Mouse (Mus musculus) regulatory T cell (primary cell): Measurements from ENCODE around the gene Olfr888.

Experiments
- in situ Hi-C: fragments of 300-600 bp; cut with MboI, MseI; formaldehyde crosslinking; loops from one replicate; pipeline ENCODE4 v1.15.1; 2025; ENCODE audit warnings: high pct_unique_total_duplicates

The Olfr888 gene

GRCm38 (mm10) chr9:38107828-38108227 is at the start of gene Olfr888:
Gene Olfr888, plus strand, starts transcription at chr9:38108128.
- in situ Hi-C loops, result no loop called here

- in situ Hi-C loops, result no loop called here
Measured at GRCm38 (mm10) chr9:38061022-38061421, 46.9 kb upstream of the Olfr888 start, which contains the start of gene Olfr885. Gene Olfr885, plus strand, starts transcription at chr9:38061322.

DNA sequence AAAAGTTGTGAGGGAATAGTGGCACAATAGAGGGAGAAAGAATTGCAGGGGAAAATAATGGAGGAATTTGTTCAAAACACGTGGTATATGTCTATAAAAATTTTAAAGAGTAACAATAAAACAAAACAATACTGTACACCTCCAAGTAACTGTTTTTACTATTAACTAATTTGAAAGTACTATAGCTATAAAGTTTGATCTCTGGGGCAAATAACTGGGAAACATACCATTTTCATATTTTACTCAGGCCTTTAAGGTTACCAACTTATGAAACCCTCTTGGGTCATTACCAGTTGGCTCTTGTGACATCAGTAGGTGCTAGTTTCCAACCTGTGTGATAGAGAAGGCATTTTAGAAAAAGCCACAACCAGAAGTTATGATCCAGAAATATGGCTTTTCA is 24.2 kb upstream of the Olfr888 start, which contains the start of gene Olfr887:
Gene Olfr887, plus strand, starts transcription at position 301 of the 400 bp plus-strand sequence.
- in situ Hi-C loops, result no loop called here

DNA sequence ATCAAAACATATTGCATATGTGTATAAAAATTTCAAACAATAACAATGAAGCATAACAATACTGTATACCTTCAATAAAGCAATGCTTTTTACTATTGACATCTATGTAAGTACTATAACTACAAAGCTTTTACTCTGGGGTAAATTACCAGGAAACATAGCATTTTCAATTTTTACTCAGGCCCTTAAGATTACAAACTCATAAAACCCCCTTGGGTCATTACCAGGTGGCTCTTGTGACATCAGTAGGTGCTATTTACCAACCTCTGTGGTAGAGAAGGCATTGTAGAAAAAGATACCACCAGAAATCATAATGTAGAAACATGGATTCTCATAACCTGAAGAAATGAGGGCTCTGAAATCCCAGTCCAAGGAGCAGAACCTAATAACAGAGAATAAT is 7.0 kb downstream of the Olfr888 start, which contains the start of gene Olfr889:
Gene Olfr889, plus strand, starts transcription at position 301 of the 400 bp plus-strand sequence.
- in situ Hi-C loops, result no loop called here

GRCm38 (mm10) chr9:38142217-38142616 is 34.3 kb downstream of the Olfr888 start, which contains the start of gene Olfr890:
Gene Olfr890, plus strand, starts transcription at chr9:38142517.
- in situ Hi-C loops, result no loop called here
